Mouse (Mus musculus) E14TG2a.4 (cell line): Measurements from ENCODE around the gene Tmf1.

Experiments
- H3K27me3 ChIP-seq: 2 replicates; pipeline ENCODE4 v1.6.1; 2014; ENCODE audit warnings: low read length, control low read depth; ENCODE audit not compliant: insufficient read depth
- H3K36me3 ChIP-seq: 2 replicates; pipeline ENCODE4 v1.6.1; 2014; ENCODE audit warnings: low read length, control low read depth; ENCODE audit not compliant: insufficient read depth
- H3K4me1 ChIP-seq: replicated peaks from 2 replicates; pipeline ENCODE4 v1.6.1; 2014; ENCODE audit warnings: low read depth, low read length, control low read depth
- H3K4me3 ChIP-seq: replicated peaks from 2 replicates; pipeline ENCODE4 v1.5.1; 2014; ENCODE audit warnings: mild to moderate bottlenecking, low read length
- H3K9me3 ChIP-seq: 2 replicates; pipeline ENCODE4 v1.6.1; 2014; ENCODE audit warnings: low read length, control low read depth
- CTCF ChIP-seq: conservative IDR thresholded peaks from 2 replicates; pipeline ENCODE4 v1.5.1; 2014; ENCODE audit warnings: low read length
- NANOG ChIP-seq: IDR thresholded peaks from 2 replicates; pipeline ENCODE4 v1.6.1; 2014; ENCODE audit warnings: borderline replicate concordance, low read length, mixed read lengths
- POU5F1 ChIP-seq: IDR thresholded peaks from 2 replicates; pipeline ENCODE4 v1.6.1; 2014; ENCODE audit warnings: low read length, borderline replicate concordance

The Tmf1 gene

DNA sequence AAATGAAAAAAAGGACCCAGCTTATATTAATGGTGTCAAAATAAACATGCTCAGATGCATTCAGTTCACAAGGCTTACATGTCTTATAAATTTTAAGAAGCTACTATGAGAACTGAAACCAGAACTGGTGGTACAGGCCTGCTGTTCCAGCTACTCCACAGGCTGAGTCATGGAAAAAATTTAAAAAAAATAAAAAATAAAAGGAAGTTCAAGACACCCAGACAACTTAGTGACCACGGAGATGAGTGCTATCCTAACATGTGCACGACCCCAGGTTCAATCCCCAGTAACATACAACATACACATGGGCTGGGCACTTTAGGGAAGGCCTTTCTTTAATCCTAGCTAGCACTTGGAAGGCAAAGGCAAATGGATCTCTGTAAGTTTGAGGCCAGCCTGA lies 29.2 kb downstream of the Tmf1 start:
- Histone ChIP-seq H3K36me3 (peaks cover 5% of the 10 kb centered on the region; the same call in 1 of the 2 replicates), H3K27me3 (peaks cover 7% of the 10 kb centered on the region; the same call in 1 of the 2 replicates), H3K4me3 (no peak overlapping the region), H3K4me1 (peaks cover 34% of the 10 kb centered on the region), H3K9me3 (no peaks in the 10 kb centered on the region)
- TF ChIP-seq POU5F1 (no peak), NANOG (no peak), CTCF (no peak)

DNA sequence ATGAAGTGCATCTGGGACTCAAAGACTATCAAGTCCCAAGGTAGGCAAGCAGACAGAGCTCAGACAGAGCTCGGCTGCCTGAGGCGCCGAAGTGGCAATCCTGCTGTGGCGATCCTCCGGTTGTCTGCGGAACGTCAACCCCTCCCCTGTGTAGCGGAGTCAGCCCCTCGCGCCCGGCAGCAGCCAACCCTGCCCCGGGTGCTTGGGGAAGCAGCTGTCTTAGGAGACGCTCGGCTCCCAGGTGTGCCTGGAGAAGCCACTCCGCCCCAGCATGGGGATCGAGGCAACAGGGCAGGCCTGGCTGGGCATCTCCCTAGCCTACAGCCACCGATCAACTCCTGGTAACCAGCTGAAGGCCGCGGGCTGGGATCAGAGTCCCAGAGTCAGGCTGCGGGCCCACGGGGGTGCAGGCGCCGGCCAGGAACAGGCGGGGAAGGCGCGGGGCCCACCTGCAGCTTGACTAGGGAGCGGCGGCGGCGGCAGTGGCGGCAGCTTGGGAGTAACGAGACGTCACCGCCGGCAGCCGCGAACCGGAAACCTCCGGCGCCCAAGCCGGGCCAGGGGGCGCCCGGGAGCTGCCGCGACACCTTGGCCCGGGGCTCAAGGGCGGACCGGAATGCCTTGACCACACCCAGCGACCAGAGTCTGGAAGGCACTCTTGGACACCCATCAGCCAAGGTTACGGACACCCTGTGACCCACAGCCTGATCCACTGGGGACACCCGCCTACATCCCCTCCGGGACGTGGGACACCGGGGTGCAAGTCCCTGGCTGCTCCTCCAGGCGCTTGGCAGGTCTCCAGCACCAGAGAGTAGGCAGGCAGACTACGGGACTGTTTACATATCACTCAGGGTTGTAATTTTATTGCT lies 30.3 kb downstream of the Tmf1 start, which contains the start of gene Eogt:
Gene Eogt (minus strand): TSS at position 800 of the 869 bp plus-strand sequence.
- Histone ChIP-seq H3K36me3 (peaks cover 7% of the 10 kb centered on the region), H3K4me3 (peak within 1 kb of the TSS; percentile 89), H3K9me3 (no peaks in the 10 kb centered on the region), H3K27me3 (peaks cover 7% of the 10 kb centered on the region; the same call in 1 of the 2 replicates), H3K4me1 (peaks cover 39% of the 10 kb centered on the region)
- TF ChIP-seq CTCF = no peak
- no peak for TF ChIP-seq NANOG
- no peak for TF ChIP-seq POU5F1

DNA sequence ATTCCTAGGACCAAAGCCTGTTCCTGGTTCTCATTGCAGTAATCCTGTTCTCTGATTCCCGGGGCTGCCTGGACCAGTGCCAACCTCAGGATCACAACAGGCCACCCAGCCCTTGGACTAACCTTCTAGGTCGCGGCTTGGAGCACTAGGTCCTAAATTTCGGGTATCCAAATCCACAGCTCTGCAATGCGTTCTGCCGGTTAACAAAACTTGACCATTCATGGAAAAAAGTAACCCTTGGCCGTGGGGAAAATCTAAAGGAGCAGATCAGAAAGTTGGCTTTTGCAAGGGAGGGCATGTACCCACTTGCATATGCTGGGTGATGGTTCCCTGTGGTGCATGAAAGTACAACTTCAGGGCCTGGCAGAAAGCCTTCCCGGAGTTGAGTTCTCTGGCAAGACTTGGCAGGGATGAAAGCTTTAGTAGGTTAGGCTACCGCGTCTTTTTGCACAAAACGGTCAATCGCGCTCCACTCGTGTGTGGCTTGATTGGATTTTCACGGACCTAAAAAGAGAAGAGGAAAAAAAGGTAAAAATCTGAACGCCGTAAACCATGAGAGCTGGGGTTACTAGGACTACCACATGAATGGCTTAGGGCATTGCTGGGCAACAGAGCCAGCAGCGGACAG lies 31.1 kb downstream of the Tmf1 start:
- H3K4me1 ChIP-seq = peaks cover 41% of the 10 kb centered on the region
- TF ChIP-seq NANOG (no peak), CTCF (no peak), POU5F1 (no peak)
- no peaks in the 10 kb centered on the region for H3K9me3 ChIP-seq
- peaks cover 4% of the 10 kb centered on the region; the same call in 1 of the 2 replicates for H3K36me3 ChIP-seq
- H3K4me3 ChIP-seq = peak overlapping the region; percentile 89
- peaks cover 7% of the 10 kb centered on the region; the same call in 1 of the 2 replicates for H3K27me3 ChIP-seq

DNA sequence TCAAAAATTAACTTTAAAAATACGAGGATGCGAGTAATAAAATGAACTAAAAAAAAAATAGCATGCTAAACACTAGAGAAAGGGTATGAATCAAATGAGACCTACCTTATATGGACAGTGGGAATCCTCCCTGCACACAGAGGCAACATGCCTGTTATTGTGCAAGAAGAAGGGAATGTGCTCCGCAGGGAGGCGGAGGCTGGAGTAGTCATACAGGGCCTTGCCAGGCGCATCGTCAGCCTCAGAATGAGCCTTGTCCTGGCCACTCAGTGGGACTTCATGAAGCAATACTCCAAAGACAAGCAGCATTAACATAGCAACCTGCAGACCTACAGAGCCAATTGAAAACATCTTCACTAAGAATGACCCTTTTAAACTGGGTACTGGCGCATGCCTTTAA lies 33.8 kb downstream of the Tmf1 start:
- Histone ChIP-seq H3K36me3 (peaks cover 4% of the 10 kb centered on the region; the same call in 1 of the 2 replicates), H3K9me3 (no peaks in the 10 kb centered on the region), H3K4me3 (no peak overlapping the region), H3K4me1 (peaks cover 54% of the 10 kb centered on the region), H3K27me3 (peaks cover 7% of the 10 kb centered on the region; the same call in 1 of the 2 replicates)
- TF ChIP-seq NANOG (no peak), POU5F1 (no peak), CTCF (no peak)

DNA sequence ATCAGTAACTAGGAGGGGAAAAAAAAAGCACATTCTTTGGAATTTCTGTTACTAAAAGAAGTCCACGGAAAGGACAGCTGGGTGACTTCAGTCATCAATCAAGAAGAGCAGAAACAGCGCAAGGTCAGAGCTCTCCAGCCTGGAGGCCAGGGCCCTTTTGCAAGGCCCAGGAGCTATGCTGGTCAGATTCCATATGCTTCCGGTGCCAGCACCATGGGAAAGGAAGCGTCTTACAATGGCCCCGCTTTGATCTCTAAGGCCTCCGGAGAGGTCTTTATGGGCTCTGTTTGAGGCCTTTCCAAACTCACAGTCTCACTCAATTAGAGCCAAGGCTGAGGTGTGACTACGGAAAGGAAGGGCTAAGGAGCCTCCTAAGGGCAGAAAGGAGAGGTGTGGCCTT lies 34.6 kb downstream of the Tmf1 start:
- H3K4me3 ChIP-seq = no peak overlapping the region
- no peaks in the 10 kb centered on the region for H3K9me3 ChIP-seq
- TF ChIP-seq NANOG (no peak), CTCF (no peak), POU5F1 (no peak)
- peaks cover 4% of the 10 kb centered on the region; the same call in 1 of the 2 replicates for H3K36me3 ChIP-seq
- peaks cover 7% of the 10 kb centered on the region; the same call in 1 of the 2 replicates for H3K27me3 ChIP-seq
- peaks cover 51% of the 10 kb centered on the region for H3K4me1 ChIP-seq

DNA sequence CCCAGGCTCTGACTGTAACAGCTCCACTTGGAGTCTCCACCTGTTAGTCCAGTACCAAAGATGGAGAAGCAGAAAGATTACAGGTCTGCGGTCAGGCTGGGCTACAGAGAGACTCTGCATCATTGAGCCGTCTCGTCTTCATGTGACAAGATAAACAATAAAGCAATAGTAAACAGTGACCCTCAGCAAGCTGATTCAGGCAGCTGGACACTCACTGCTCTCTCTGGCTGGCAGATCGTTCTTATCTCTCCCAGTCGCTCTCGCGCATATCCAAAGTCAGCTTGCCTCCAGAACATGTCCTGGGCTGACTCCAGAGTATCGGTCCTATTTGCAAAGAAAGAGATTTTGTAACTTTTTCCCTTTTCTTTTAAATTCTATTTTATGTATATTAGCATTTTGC lies 36.3 kb downstream of the Tmf1 start:
- no peak overlapping the region for H3K4me3 ChIP-seq
- H3K9me3 ChIP-seq = no peaks in the 10 kb centered on the region
- H3K27me3 ChIP-seq = peaks cover 5% of the 10 kb centered on the region; the same call in 1 of the 2 replicates
- TF ChIP-seq POU5F1 (no peak), CTCF (no peak), NANOG (no peak)
- peaks cover 4% of the 10 kb centered on the region; the same call in 1 of the 2 replicates for H3K36me3 ChIP-seq
- peaks cover 40% of the 10 kb centered on the region for H3K4me1 ChIP-seq

DNA sequence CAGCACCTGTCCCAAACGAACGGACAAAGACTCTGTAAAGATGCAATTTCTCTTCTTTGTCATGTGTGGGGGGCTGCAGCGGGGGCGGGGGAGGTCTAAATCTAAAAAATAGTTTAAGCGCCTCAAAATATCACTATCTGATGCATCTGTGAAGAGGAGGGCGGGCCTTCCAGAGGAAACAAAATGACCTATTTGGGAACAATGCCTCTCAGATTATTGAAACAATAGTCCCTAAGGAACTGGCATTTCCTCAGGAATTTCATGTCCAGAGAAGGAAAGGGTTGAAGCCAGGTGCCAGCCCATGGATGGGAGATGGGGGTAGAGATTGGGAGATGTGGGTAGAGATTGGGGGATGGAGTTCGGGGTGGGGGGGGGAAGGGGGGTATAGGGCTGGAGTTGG lies 37.1 kb downstream of the Tmf1 start:
- Histone ChIP-seq H3K9me3 (no peaks in the 10 kb centered on the region), H3K36me3 (peaks cover 4% of the 10 kb centered on the region; the same call in 1 of the 2 replicates), H3K27me3 (peaks cover under 1% of the 10 kb centered on the region; the same call in 1 of the 2 replicates), H3K4me1 (peaks cover 33% of the 10 kb centered on the region), H3K4me3 (no peak overlapping the region)
- TF ChIP-seq NANOG (no peak), CTCF (no peak), POU5F1 (no peak)

DNA sequence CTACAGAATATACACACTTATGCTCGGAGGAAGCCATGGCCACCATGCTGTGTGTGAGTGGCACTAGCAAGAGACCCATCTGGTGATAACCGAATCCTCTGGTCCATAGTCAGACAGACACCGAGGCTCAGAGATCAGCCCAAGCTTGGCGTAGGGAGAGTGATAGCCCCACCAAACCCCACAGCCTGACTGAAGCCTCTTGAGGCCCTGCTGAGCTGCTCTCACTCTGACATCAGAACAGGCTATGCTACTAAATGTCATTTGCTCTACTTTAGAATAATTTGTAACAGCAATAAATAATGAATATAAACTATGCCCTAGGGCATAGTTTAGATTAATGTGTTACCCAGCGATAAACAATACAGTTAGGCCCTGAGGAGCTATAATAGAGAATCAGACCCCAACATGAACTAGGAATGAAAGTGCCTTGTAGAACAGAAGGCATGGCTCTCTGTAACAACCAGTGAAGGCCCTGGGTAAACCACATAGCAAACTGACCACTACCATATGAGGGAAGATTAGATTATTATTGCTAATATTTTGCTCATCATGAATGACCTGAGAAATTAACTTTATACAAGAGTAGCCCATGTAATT lies 46.1 kb downstream of the Tmf1 start:
- no peak for TF ChIP-seq NANOG
- no peak for TF ChIP-seq CTCF
- TF ChIP-seq POU5F1 = no peak

More for the DNA sequence above, 46.1 kb downstream of the Tmf1 start:
- Histone ChIP-seq H3K9me3 (no peaks in the 10 kb centered on the region), H3K4me1 (no peaks in the 10 kb centered on the region), H3K36me3 (0 out of 2 replicates have a peak, but pooled peaks cover 3% of the 10 kb centered on the region), H3K4me3 (no peak overlapping the region), H3K27me3 (no peaks in the 10 kb centered on the region)
